Mouse (Mus musculus): ENCODE measurements around the gene Duoxa1. TPM values are rescaled to one million over a fixed set of nuclear protein-coding genes. Genes with fewer than 3 reads are reported as not detected.
"Not testable (repeated sequence)": the region's sequence is repeated elsewhere in the genome, so short reads cannot be mapped to it uniquely, and the experiment has no call there.

Gene Duoxa1
- polyA plus RNA-seq, 1 experiment, result 0.67 TPM

GRCm38 (mm10) chr2:122348531-122349131, 35.1 kb upstream of the Duoxa1 start:
- Histone ChIP-seq H3K4me1 (ENCODE audit: control insufficient read depth, insufficient read depth, insufficient read length, low read length) (0 out of 2 replicates have a peak, but pooled peaks cover 2% of the 10 kb centered on the region), H3K4me3 (ENCODE audit: insufficient read depth, low read depth, low read length) (peak overlapping the region; percentile 81), H3K27ac (replicated peaks; ENCODE audit: low read depth, low read length) (peak overlapping the region; percentile 81)

GRCm38 (mm10) chr2:122347257-122347656, 33.7 kb upstream of the Duoxa1 start:
- Histone ChIP-seq H3K4me3 (ENCODE audit: insufficient read depth, low read depth, low read length) (no peak overlapping the region), H3K27ac (replicated peaks; ENCODE audit: low read depth, low read length) (no peak overlapping the region), H3K4me1 (ENCODE audit: control insufficient read depth, insufficient read depth, insufficient read length, low read length) (0 out of 2 replicates have a peak, but pooled peaks cover 2% of the 10 kb centered on the region)

- not testable (repeated sequence) for H3K27ac ChIP-seq (replicated peaks; ENCODE audit: low read depth, low read length); H3K4me3 ChIP-seq (ENCODE audit: insufficient read depth, low read depth, low read length)
Measured at GRCm38 (mm10) chr2:122346164-122346563, 32.6 kb upstream of the Duoxa1 start.

GRCm38 (mm10) chr2:122345106-122345893, 31.8 kb upstream of the Duoxa1 start:
- Histone ChIP-seq H3K27ac (replicated peaks; ENCODE audit: low read depth, low read length) (no peak overlapping the region), H3K4me1 (ENCODE audit: control insufficient read depth, insufficient read depth, insufficient read length, low read length) (0 out of 2 replicates have a peak, but pooled peaks cover 2% of the 10 kb centered on the region), H3K4me3 (ENCODE audit: insufficient read depth, low read depth, low read length) (no peak overlapping the region)

More at GRCm38 (mm10) chr2:122346164-122346563, 32.6 kb upstream of the Duoxa1 start:
- H3K4me1 ChIP-seq (ENCODE audit: control insufficient read depth, insufficient read depth, insufficient read length, low read length), result not testable (repeated sequence)

GRCm38 (mm10) chr2:122337291-122337690, 23.8 kb upstream of the Duoxa1 start:
- Histone ChIP-seq H3K27ac (replicated peaks; ENCODE audit: low read depth, low read length) (no peak overlapping the region), H3K4me3 (ENCODE audit: insufficient read depth, low read depth, low read length) (no peak overlapping the region), H3K4me1 (ENCODE audit: control insufficient read depth, insufficient read depth, insufficient read length, low read length) (no peaks in the 10 kb centered on the region)

GRCm38 (mm10) chr2:122334170-122334569, 20.6 kb upstream of the Duoxa1 start:
- no peak overlapping the region for H3K4me3 ChIP-seq (ENCODE audit: insufficient read depth, low read depth, low read length)

GRCm38 (mm10) chr2:122332222-122332621, 18.7 kb upstream of the Duoxa1 start:
- H3K4me1 ChIP-seq (ENCODE audit: control insufficient read depth, insufficient read depth, insufficient read length, low read length), result no peaks in the 10 kb centered on the region
- no peak overlapping the region for H3K4me3 ChIP-seq (ENCODE audit: insufficient read depth, low read depth, low read length)
- no peak overlapping the region for H3K27ac ChIP-seq (replicated peaks; ENCODE audit: low read depth, low read length)

More at GRCm38 (mm10) chr2:122334170-122334569, 20.6 kb upstream of the Duoxa1 start:
- Histone ChIP-seq H3K27ac (replicated peaks; ENCODE audit: low read depth, low read length) (no peak overlapping the region), H3K4me1 (ENCODE audit: control insufficient read depth, insufficient read depth, insufficient read length, low read length) (no peaks in the 10 kb centered on the region)

- not testable (repeated sequence) for H3K27ac ChIP-seq (replicated peaks; ENCODE audit: low read depth, low read length); H3K4me3 ChIP-seq (ENCODE audit: insufficient read depth, low read depth, low read length); H3K4me1 ChIP-seq (ENCODE audit: control insufficient read depth, insufficient read depth, insufficient read length, low read length)
Measured at GRCm38 (mm10) chr2:122330317-122330716, 16.8 kb upstream of the Duoxa1 start.

GRCm38 (mm10) chr2:122327986-122328385, 14.5 kb upstream of the Duoxa1 start:
- no peak overlapping the region for H3K4me3 ChIP-seq (ENCODE audit: insufficient read depth, low read depth, low read length)
- no peak overlapping the region for H3K27ac ChIP-seq (replicated peaks; ENCODE audit: low read depth, low read length)
- no peaks in the 10 kb centered on the region for H3K4me1 ChIP-seq (ENCODE audit: control insufficient read depth, insufficient read depth, insufficient read length, low read length)

- no peaks in the 10 kb centered on the region for H3K4me1 ChIP-seq (ENCODE audit: control insufficient read depth, insufficient read depth, insufficient read length, low read length)
- no peak overlapping the region for H3K4me3 ChIP-seq (ENCODE audit: insufficient read depth, low read depth, low read length)
- H3K27ac ChIP-seq (replicated peaks; ENCODE audit: low read depth, low read length), result no peak overlapping the region
Measured at GRCm38 (mm10) chr2:122325361-122325760, 11.8 kb upstream of the Duoxa1 start.

GRCm38 (mm10) chr2:122324586-122324985, 11.1 kb upstream of the Duoxa1 start:
- Histone ChIP-seq H3K4me1 (ENCODE audit: control insufficient read depth, insufficient read depth, insufficient read length, low read length) (no peaks in the 10 kb centered on the region), H3K27ac (replicated peaks; ENCODE audit: low read depth, low read length) (no peak overlapping the region), H3K4me3 (ENCODE audit: insufficient read depth, low read depth, low read length) (no peak overlapping the region)

- no peaks in the 10 kb centered on the region for H3K4me1 ChIP-seq (ENCODE audit: control insufficient read depth, insufficient read depth, insufficient read length, low read length)
Measured at GRCm38 (mm10) chr2:122323960-122324359, 10.4 kb upstream of the Duoxa1 start.

GRCm38 (mm10) chr2:122317384-122317783, 3.9 kb upstream of the Duoxa1 start:
- Histone ChIP-seq H3K27ac (replicated peaks; ENCODE audit: low read depth, low read length) (no peak overlapping the region), H3K4me1 (ENCODE audit: control insufficient read depth, insufficient read depth, insufficient read length, low read length) (no peaks in the 10 kb centered on the region), H3K4me3 (ENCODE audit: insufficient read depth, low read depth, low read length) (no peak overlapping the region)

More at GRCm38 (mm10) chr2:122323960-122324359, 10.4 kb upstream of the Duoxa1 start:
- H3K27ac ChIP-seq (replicated peaks; ENCODE audit: low read depth, low read length), result no peak overlapping the region
- no peak overlapping the region for H3K4me3 ChIP-seq (ENCODE audit: insufficient read depth, low read depth, low read length)

GRCm38 (mm10) chr2:122315372-122315771, 1.8 kb upstream of the Duoxa1 start, which contains the start of gene Duox1:
TSS of gene Duox1 (plus strand) at chr2:122315672.
- Histone ChIP-seq H3K27ac (replicated peaks; ENCODE audit: low read depth, low read length) (no peak within 1 kb of the TSS), H3K4me3 (ENCODE audit: insufficient read depth, low read depth, low read length) (no peak within 1 kb of the TSS), H3K4me1 (ENCODE audit: control insufficient read depth, insufficient read depth, insufficient read length, low read length) (no peaks in the 10 kb centered on the region)

- Histone ChIP-seq H3K4me3 (ENCODE audit: insufficient read depth, low read depth, low read length) (peak overlapping the region; percentile 36), H3K4me1 (ENCODE audit: control insufficient read depth, insufficient read depth, insufficient read length, low read length) (no peaks in the 10 kb centered on the region), H3K27ac (replicated peaks; ENCODE audit: low read depth, low read length) (no peak overlapping the region)
Measured at GRCm38 (mm10) chr2:122312722-122313417, 660 bp downstream of the Duoxa1 start.

All from brown adipose tissue, adult 24 weeks (tissue).